Mouse (Mus musculus) hindbrain, embryonic 15.5 days (tissue): ENCODE measurements around the gene Pmch. TPM values are rescaled to one million over a fixed set of nuclear protein-coding genes. Genes with fewer than 3 reads are reported as not detected.

ENCODE experiments used
- ATAC-seq: fragments of 200-750 bp; cut with Nextera tagmentation; 2 replicates; pipeline ENCODE4 v1.8.0; 2017; ENCODE audit warnings: low read depth, moderate number of reproducible peaks, moderate TSS enrichment; ENCODE audit not compliant: low FRiP score
- H3K27ac ChIP-seq: fragments of 300-500 bp; sonication (generic); replicated peaks from 2 replicates; pipeline ENCODE4 v1.5.1; 2015; ENCODE audit warnings: mild to moderate bottlenecking, inconsistent platforms
- H3K27me3 ChIP-seq: fragments of 300-500 bp; sonication (generic); 2 replicates; pipeline ENCODE4 v1.6.1; 2015; ENCODE audit warnings: control low read depth, inconsistent platforms
- H3K36me3 ChIP-seq: fragments of 300-500 bp; sonication (generic); 2 replicates; pipeline ENCODE4 v1.6.1; 2015; ENCODE audit warnings: control low read depth, inconsistent platforms
- H3K4me1 ChIP-seq: fragments of 300-500 bp; sonication (generic); replicated peaks from 2 replicates; pipeline ENCODE4 v1.6.1; 2015; ENCODE audit warnings: control low read depth, inconsistent platforms
- H3K4me2 ChIP-seq: fragments of 300-500 bp; sonication (generic); 2 replicates; pipeline ENCODE4 v1.6.1; 2015; ENCODE audit warnings: moderate library complexity, mild to moderate bottlenecking, inconsistent platforms
- H3K4me3 ChIP-seq: fragments of 300-500 bp; sonication (generic); 2 replicates; pipeline ENCODE4 v1.5.1; 2015; ENCODE audit warnings: mild to moderate bottlenecking, inconsistent platforms
- H3K9ac ChIP-seq: fragments of 300-500 bp; sonication (generic); 2 replicates; pipeline ENCODE4 v1.6.1; 2015; ENCODE audit warnings: inconsistent platforms
- H3K9me3 ChIP-seq: fragments of 300-500 bp; sonication (generic); 2 replicates; pipeline ENCODE4 v1.6.1; 2016; ENCODE audit warnings: control low read depth, inconsistent platforms
- WGBS: fragments of 180-500 bp; shearing (Covaris S2); methylation state at CpG from one replicate; pipeline ENCODE4 v1.1.7; 2015; 5-methylcytosine and 5-hydroxymethylcytosine counted together
- polyA plus RNA-seq: library from polyadenylated mRNA; unstranded; fragments of >200 nt; fragmentation: Nextera tagmentation; extraction: Ambion mirVana; gene quantifications from 2 replicates; pipeline ENCODE4 v1.2.1, GENCODE M21; 2015

The Pmch gene
- polyA plus RNA-seq: 0.51 TPM in 1 of 2 replicates, not detected in the other

- no peak for ATAC-seq
- Histone ChIP-seq H3K9me3 (no peaks in the 10 kb centered on the region), H3K9ac (no peak within 1 kb of the TSS), H3K4me1 (no peaks in the 10 kb centered on the region), H3K4me3 (no peak within 1 kb of the TSS), H3K27ac (no peak within 1 kb of the TSS), H3K36me3 (no peaks in the 10 kb centered on the region), H3K4me2 (no peak within 1 kb of the TSS), H3K27me3 (no peaks in the 10 kb centered on the region)
- 53% methylated on average over 5 of the region's 5 CpGs for WGBS
Measured at GRCm38 (mm10) chr10:88090772-88091171, at the start of gene Pmch. Gene Pmch (plus strand): TSS chr10:88091072.

- no peak overlapping the region for H3K4me2 ChIP-seq
- no peak overlapping the region for H3K9ac ChIP-seq
- no peak overlapping the region for H3K4me3 ChIP-seq
- H3K9me3 ChIP-seq: no peaks in the 10 kb centered on the region
- no peak overlapping the region for H3K27ac ChIP-seq
- H3K27me3 ChIP-seq: no peaks in the 10 kb centered on the region
- 96% methylated on average over 4 of the region's 4 CpGs for WGBS
- H3K4me1 ChIP-seq: no peaks in the 10 kb centered on the region
- ATAC-seq: no peak
- H3K36me3 ChIP-seq: no peaks in the 10 kb centered on the region
Measured at GRCm38 (mm10) chr10:88044297-88044696, 46.6 kb upstream of the Pmch start.

- Histone ChIP-seq H3K36me3 (no peaks in the 10 kb centered on the region), H3K9ac (no peak overlapping the region), H3K4me1 (no peaks in the 10 kb centered on the region), H3K4me2 (no peak overlapping the region), H3K9me3 (no peaks in the 10 kb centered on the region), H3K27ac (no peak overlapping the region), H3K27me3 (no peaks in the 10 kb centered on the region), H3K4me3 (no peak overlapping the region)
- ATAC-seq: no peak
- 61% methylated on average over 11 of the region's 11 CpGs for WGBS
Measured at GRCm38 (mm10) chr10:88046098-88046771, 44.6 kb upstream of the Pmch start.

- ATAC-seq: no peak
- 83% methylated on average over 14 of the region's 14 CpGs for WGBS
- Histone ChIP-seq H3K27ac (no peak overlapping the region), H3K36me3 (no peaks in the 10 kb centered on the region), H3K27me3 (no peaks in the 10 kb centered on the region), H3K9me3 (no peaks in the 10 kb centered on the region), H3K9ac (no peak overlapping the region), H3K4me3 (no peak overlapping the region), H3K4me2 (no peak overlapping the region), H3K4me1 (no peaks in the 10 kb centered on the region)
Measured at GRCm38 (mm10) chr10:88054233-88054985, 36.5 kb upstream of the Pmch start.

GRCm38 (mm10) chr10:88056950-88057649 lies 33.8 kb upstream of the Pmch start:
- Histone ChIP-seq H3K9me3 (no peaks in the 10 kb centered on the region), H3K9ac (no peak overlapping the region), H3K27ac (no peak overlapping the region), H3K4me2 (no peak overlapping the region), H3K4me1 (no peaks in the 10 kb centered on the region), H3K36me3 (no peaks in the 10 kb centered on the region), H3K27me3 (no peaks in the 10 kb centered on the region), H3K4me3 (no peak overlapping the region)
- WGBS: 79% methylated on average over 14 of the region's 14 CpGs
- no peak for ATAC-seq

GRCm38 (mm10) chr10:88063436-88063835 lies 27.4 kb upstream of the Pmch start:
- Histone ChIP-seq H3K9me3 (no peaks in the 10 kb centered on the region), H3K4me1 (no peaks in the 10 kb centered on the region), H3K27me3 (no peaks in the 10 kb centered on the region), H3K4me3 (no peak overlapping the region), H3K36me3 (no peaks in the 10 kb centered on the region), H3K4me2 (no peak overlapping the region), H3K27ac (no peak overlapping the region), H3K9ac (no peak overlapping the region)
- no peak for ATAC-seq
- 72% methylated on average over 4 of the region's 4 CpGs for WGBS

- H3K27ac ChIP-seq: no peak overlapping the region
- H3K4me3 ChIP-seq: no peak overlapping the region
- no peaks in the 10 kb centered on the region for H3K36me3 ChIP-seq
- no peaks in the 10 kb centered on the region for H3K4me1 ChIP-seq
- no peaks in the 10 kb centered on the region for H3K9me3 ChIP-seq
- no peak overlapping the region for H3K9ac ChIP-seq
- 77% methylated on average over 2 of the region's 2 CpGs for WGBS
- H3K4me2 ChIP-seq: no peak overlapping the region
- H3K27me3 ChIP-seq: no peaks in the 10 kb centered on the region
- no peak for ATAC-seq
Measured at GRCm38 (mm10) chr10:88064872-88065271, 26.0 kb upstream of the Pmch start.

- Histone ChIP-seq H3K36me3 (no peaks in the 10 kb centered on the region), H3K9ac (no peak overlapping the region), H3K4me2 (no peak overlapping the region), H3K9me3 (no peaks in the 10 kb centered on the region), H3K27ac (no peak overlapping the region), H3K4me3 (no peak overlapping the region), H3K27me3 (no peaks in the 10 kb centered on the region), H3K4me1 (no peaks in the 10 kb centered on the region)
- ATAC-seq: no peak
- WGBS: 83% methylated on average over 3 of the region's 3 CpGs
Measured at GRCm38 (mm10) chr10:88067377-88067776, 23.5 kb upstream of the Pmch start.

- 99% methylated on average over 2 of the region's 2 CpGs for WGBS
Measured at GRCm38 (mm10) chr10:88106169-88106568, 15.3 kb downstream of the Pmch start.

GRCm38 (mm10) chr10:88113290-88113689 lies 22.4 kb downstream of the Pmch start:
- Histone ChIP-seq H3K27ac (no peak overlapping the region), H3K9ac (no peak overlapping the region), H3K36me3 (no peaks in the 10 kb centered on the region), H3K4me1 (no peaks in the 10 kb centered on the region), H3K27me3 (no peaks in the 10 kb centered on the region), H3K9me3 (no peaks in the 10 kb centered on the region), H3K4me3 (no peak overlapping the region), H3K4me2 (no peak overlapping the region)
- 74% methylated on average over 2 of the region's 2 CpGs for WGBS
- ATAC-seq: no peak

More at GRCm38 (mm10) chr10:88106169-88106568, 15.3 kb downstream of the Pmch start:
- Histone ChIP-seq H3K36me3 (no peaks in the 10 kb centered on the region), H3K9me3 (no peaks in the 10 kb centered on the region), H3K27me3 (no peaks in the 10 kb centered on the region), H3K4me3 (no peak overlapping the region), H3K9ac (no peak overlapping the region), H3K4me1 (no peaks in the 10 kb centered on the region), H3K4me2 (no peak overlapping the region), H3K27ac (no peak overlapping the region)
- ATAC-seq: no peak

- H3K4me2 ChIP-seq: no peak overlapping the region
- no peaks in the 10 kb centered on the region for H3K36me3 ChIP-seq
- no peak overlapping the region for H3K27ac ChIP-seq
- no peaks in the 10 kb centered on the region for H3K9me3 ChIP-seq
- no peaks in the 10 kb centered on the region for H3K27me3 ChIP-seq
- no peak overlapping the region for H3K4me3 ChIP-seq
- no peak overlapping the region for H3K9ac ChIP-seq
- H3K4me1 ChIP-seq: no peaks in the 10 kb centered on the region
- ATAC-seq: no peak
Measured at GRCm38 (mm10) chr10:88119721-88120120, 28.8 kb downstream of the Pmch start.

GRCm38 (mm10) chr10:88135630-88136029 lies 44.8 kb downstream of the Pmch start:
- H3K36me3 ChIP-seq: no peaks in the 10 kb centered on the region
- 98% methylated on average over 16 of the region's 16 CpGs for WGBS
- H3K4me2 ChIP-seq: no peak overlapping the region
- no peak overlapping the region for H3K4me3 ChIP-seq
- no peak overlapping the region for H3K27ac ChIP-seq
- no peaks in the 10 kb centered on the region for H3K4me1 ChIP-seq
- no peak for ATAC-seq
- no peak overlapping the region for H3K9ac ChIP-seq
- no peaks in the 10 kb centered on the region for H3K9me3 ChIP-seq
- no peaks in the 10 kb centered on the region for H3K27me3 ChIP-seq
